Mouse (Mus musculus): ENCODE measurements around the gene Unc50. TPM values are rescaled to one million over a fixed set of nuclear protein-coding genes. Genes with fewer than 3 reads are reported as not detected.

Gene Unc50
- polyA plus RNA-seq (2011; ENCODE audit: insufficient read length, low read depth, missing spikeins): 65.1 and 82.8 TPM in 2 replicates

- Histone ChIP-seq H3K4me3 (ENCODE audit: insufficient read depth, low read length) (peak within 1 kb of the TSS; percentile 87), H3K4me1 (ENCODE audit: control insufficient read depth, insufficient read depth, low read length) (peaks cover 8% of the 10 kb centered on the region), H3K27ac (ENCODE audit: insufficient read depth, low read length) (0 out of 2 replicates have a peak within 1 kb of the TSS, but pooled peaks have one; percentile 2)
- TF ChIP-seq CTCF (IDR thresholded peaks at IDR 0.05; ENCODE audit: borderline replicate concordance, insufficient read depth, low read length) (no peak), POLR2A (IDR thresholded peaks at IDR 0.05; ENCODE audit: low read depth, low read length) (peak; percentile 78)
Measured at GRCm38 (mm10) chr1:37429366-37430296, at the start of gene Unc50, which contains the start of gene Coa5. Unc50 (plus strand) TSS chr1:37430139. Coa5 (minus strand) TSS chr1:37430103.

- TF ChIP-seq CTCF (IDR thresholded peaks at IDR 0.05; ENCODE audit: borderline replicate concordance, insufficient read depth, low read length) (no peak), POLR2A (IDR thresholded peaks at IDR 0.05; ENCODE audit: low read depth, low read length) (no peak)
- no peaks in the 10 kb centered on the region for H3K4me1 ChIP-seq (ENCODE audit: control insufficient read depth, insufficient read depth, low read length)
- no peak overlapping the region for H3K4me3 ChIP-seq (ENCODE audit: insufficient read depth, low read length)
- H3K27ac ChIP-seq (ENCODE audit: insufficient read depth, low read length): no peak overlapping the region
Measured at GRCm38 (mm10) chr1:37380913-37381312, 49.0 kb upstream of the Unc50 start.

- H3K4me1 ChIP-seq (ENCODE audit: control insufficient read depth, insufficient read depth, low read length): no peaks in the 10 kb centered on the region
- no peak overlapping the region for H3K27ac ChIP-seq (ENCODE audit: insufficient read depth, low read length)
- no peak for TF ChIP-seq CTCF (IDR thresholded peaks at IDR 0.05; ENCODE audit: borderline replicate concordance, insufficient read depth, low read length)
- TF ChIP-seq POLR2A (IDR thresholded peaks at IDR 0.05; ENCODE audit: low read depth, low read length): no peak
- H3K4me3 ChIP-seq (ENCODE audit: insufficient read depth, low read length): no peak overlapping the region
Measured at GRCm38 (mm10) chr1:37384304-37384703, 45.6 kb upstream of the Unc50 start.

GRCm38 (mm10) chr1:37386448-37386971 lies 43.4 kb upstream of the Unc50 start:
- H3K4me3 ChIP-seq (ENCODE audit: insufficient read depth, low read length): no peak overlapping the region
- H3K4me1 ChIP-seq (ENCODE audit: control insufficient read depth, insufficient read depth, low read length): no peaks in the 10 kb centered on the region
- no peak for TF ChIP-seq CTCF (IDR thresholded peaks at IDR 0.05; ENCODE audit: borderline replicate concordance, insufficient read depth, low read length)
- no peak for TF ChIP-seq POLR2A (IDR thresholded peaks at IDR 0.05; ENCODE audit: low read depth, low read length)
- H3K27ac ChIP-seq (ENCODE audit: insufficient read depth, low read length): no peak overlapping the region

GRCm38 (mm10) chr1:37393174-37393573 lies 36.8 kb upstream of the Unc50 start:
- Histone ChIP-seq H3K4me1 (ENCODE audit: control insufficient read depth, insufficient read depth, low read length) (no peaks in the 10 kb centered on the region), H3K4me3 (ENCODE audit: insufficient read depth, low read length) (no peak overlapping the region), H3K27ac (ENCODE audit: insufficient read depth, low read length) (no peak overlapping the region)
- no peak for TF ChIP-seq POLR2A (IDR thresholded peaks at IDR 0.05; ENCODE audit: low read depth, low read length)
- TF ChIP-seq CTCF (IDR thresholded peaks at IDR 0.05; ENCODE audit: borderline replicate concordance, insufficient read depth, low read length): no peak

DNA sequence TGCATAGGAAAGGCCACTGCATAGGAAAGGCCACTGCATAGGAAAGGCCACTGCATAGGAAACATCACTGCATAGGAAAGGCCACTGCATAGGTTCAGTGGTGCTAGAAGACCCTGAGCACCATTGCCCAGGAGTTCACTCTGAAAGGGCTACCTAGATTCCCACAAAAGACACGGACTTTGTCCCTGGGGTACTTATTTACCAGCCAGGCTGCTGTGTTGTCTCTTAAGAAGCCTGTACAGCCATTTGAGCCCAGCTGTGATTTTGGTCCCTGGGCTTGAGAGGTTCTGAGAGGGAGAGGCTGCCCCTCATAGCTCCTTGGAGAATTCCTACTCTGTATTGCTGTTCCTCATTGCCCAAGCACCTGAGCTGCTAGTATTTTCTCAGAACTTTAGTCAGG lies 33.5 kb upstream of the Unc50 start:
- Histone ChIP-seq H3K4me3 (ENCODE audit: insufficient read depth, low read length) (no peak overlapping the region), H3K4me1 (ENCODE audit: control insufficient read depth, insufficient read depth, low read length) (no peaks in the 10 kb centered on the region)
- TF ChIP-seq POLR2A (IDR thresholded peaks at IDR 0.05; ENCODE audit: low read depth, low read length): no peak
- TF ChIP-seq CTCF (IDR thresholded peaks at IDR 0.05; ENCODE audit: borderline replicate concordance, insufficient read depth, low read length): no peak

DNA sequence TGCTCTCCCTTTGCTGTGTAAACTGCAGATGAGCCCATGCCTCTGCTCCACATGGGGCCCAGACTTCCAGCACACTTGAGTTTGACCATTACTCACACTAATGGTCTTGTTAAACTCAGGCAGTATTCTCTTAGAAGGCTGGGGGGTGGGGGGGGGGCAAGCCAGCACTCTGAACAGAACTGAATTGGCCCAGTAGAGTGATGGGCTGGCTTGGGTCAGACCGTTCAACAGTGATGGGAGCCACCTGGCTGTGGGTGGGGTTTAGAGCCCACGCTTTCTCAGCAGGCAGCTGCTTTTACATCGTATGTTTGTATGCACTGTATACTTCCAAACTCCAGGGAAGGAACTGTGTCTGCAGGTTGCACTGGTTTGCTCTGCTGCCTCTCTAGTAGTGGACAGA lies 31.0 kb upstream of the Unc50 start:
- Histone ChIP-seq H3K27ac (ENCODE audit: insufficient read depth, low read length) (no peak overlapping the region), H3K4me1 (ENCODE audit: control insufficient read depth, insufficient read depth, low read length) (no peaks in the 10 kb centered on the region), H3K4me3 (ENCODE audit: insufficient read depth, low read length) (no peak overlapping the region)
- no peak for TF ChIP-seq POLR2A (IDR thresholded peaks at IDR 0.05; ENCODE audit: low read depth, low read length)
- TF ChIP-seq CTCF (IDR thresholded peaks at IDR 0.05; ENCODE audit: borderline replicate concordance, insufficient read depth, low read length): no peak

More for the DNA sequence above, 33.5 kb upstream of the Unc50 start:
- H3K27ac ChIP-seq (ENCODE audit: insufficient read depth, low read length): no peak overlapping the region

DNA sequence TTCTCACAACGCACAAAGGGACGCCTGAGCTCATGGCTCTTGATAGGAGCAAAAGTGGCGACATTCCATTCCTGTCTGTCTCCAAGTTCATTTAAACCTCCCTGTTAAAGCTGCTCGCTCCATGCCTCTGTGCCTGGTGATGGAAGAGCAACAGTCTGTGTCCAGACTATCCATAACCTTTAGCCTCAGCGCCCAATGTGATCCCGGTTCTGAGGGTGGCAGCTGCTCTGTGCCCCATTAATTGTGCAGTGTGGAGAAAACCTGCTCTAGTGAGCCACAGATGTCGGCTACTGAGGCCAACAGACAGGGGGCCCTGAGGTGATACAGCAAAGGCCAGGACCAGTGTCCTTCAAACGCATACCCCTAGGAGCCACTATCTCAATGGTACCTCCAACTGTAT lies 30.2 kb upstream of the Unc50 start:
- Histone ChIP-seq H3K4me1 (ENCODE audit: control insufficient read depth, insufficient read depth, low read length) (no peaks in the 10 kb centered on the region), H3K27ac (ENCODE audit: insufficient read depth, low read length) (no peak overlapping the region), H3K4me3 (ENCODE audit: insufficient read depth, low read length) (no peak overlapping the region)
- TF ChIP-seq CTCF (IDR thresholded peaks at IDR 0.05; ENCODE audit: borderline replicate concordance, insufficient read depth, low read length): no peak
- no peak for TF ChIP-seq POLR2A (IDR thresholded peaks at IDR 0.05; ENCODE audit: low read depth, low read length)

DNA sequence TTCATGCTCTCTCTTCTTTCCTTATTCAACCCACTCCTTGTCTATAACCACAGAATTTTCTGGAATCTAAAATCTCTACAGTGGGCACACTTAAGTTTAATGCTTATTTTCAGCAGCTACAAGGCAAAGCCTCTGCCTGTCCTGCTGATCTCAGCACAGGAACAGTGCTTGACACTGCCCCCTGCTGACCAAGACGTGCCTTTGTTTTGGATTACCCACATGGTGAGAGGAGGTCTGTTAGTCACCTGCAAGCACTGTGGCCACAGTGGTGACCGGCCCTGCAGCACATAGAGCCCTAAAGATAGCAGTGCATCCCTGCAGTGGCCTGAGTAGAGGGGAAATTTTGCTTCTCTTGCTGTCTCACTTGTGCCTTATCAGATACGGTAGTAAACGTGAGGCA lies 28.3 kb upstream of the Unc50 start:
- Histone ChIP-seq H3K4me1 (ENCODE audit: control insufficient read depth, insufficient read depth, low read length) (peaks cover 4% of the 10 kb centered on the region), H3K4me3 (ENCODE audit: insufficient read depth, low read length) (no peak overlapping the region), H3K27ac (ENCODE audit: insufficient read depth, low read length) (no peak overlapping the region)
- no peak for TF ChIP-seq POLR2A (IDR thresholded peaks at IDR 0.05; ENCODE audit: low read depth, low read length)
- TF ChIP-seq CTCF (IDR thresholded peaks at IDR 0.05; ENCODE audit: borderline replicate concordance, insufficient read depth, low read length): peak; percentile 92

GRCm38 (mm10) chr1:37405137-37405536 lies 24.8 kb upstream of the Unc50 start:
- TF ChIP-seq CTCF (IDR thresholded peaks at IDR 0.05; ENCODE audit: borderline replicate concordance, insufficient read depth, low read length) (no peak), POLR2A (IDR thresholded peaks at IDR 0.05; ENCODE audit: low read depth, low read length) (no peak)
- Histone ChIP-seq H3K4me3 (ENCODE audit: insufficient read depth, low read length) (no peak overlapping the region), H3K27ac (ENCODE audit: insufficient read depth, low read length) (no peak overlapping the region), H3K4me1 (ENCODE audit: control insufficient read depth, insufficient read depth, low read length) (peaks cover 4% of the 10 kb centered on the region)

Data from embryonic fibroblast, embryonic 13.5 days (primary cell).